Mouse (Mus musculus) liver, embryonic 11.5 days (tissue): Measurements from ENCODE around the gene Sgtb. TPM values are rescaled to one million over a fixed set of nuclear protein-coding genes. Genes with fewer than 3 reads are reported as not detected.

Experiments used
- ATAC-seq: fragments of 200-750 bp; cut with Nextera tagmentation; replicated peaks from 2 replicates; pipeline ENCODE4 v1.8.0; 2017; ENCODE audit warnings: moderate number of reproducible peaks, mild to moderate bottlenecking, moderate TSS enrichment, moderate library complexity; ENCODE audit not compliant: low FRiP score
- DNase-seq: peaks from one replicate; pipeline ENCODE4 v3.0.0-alpha.2; 2017; ENCODE audit warnings: low spot score
- H3K27ac ChIP-seq: fragments of 300-500 bp; sonication (generic); 2 replicates; pipeline ENCODE4 v1.5.1; 2014; ENCODE audit warnings: mild to moderate bottlenecking, low read depth, low read length, control low read depth
- H3K27me3 ChIP-seq: fragments of 300-500 bp; sonication (generic); replicated peaks from 2 replicates; pipeline ENCODE4 v1.6.1; 2014; ENCODE audit warnings: low read length, mixed read lengths; ENCODE audit not compliant: control insufficient read depth, insufficient read depth
- H3K36me3 ChIP-seq: fragments of 300-500 bp; sonication (generic); 2 replicates; pipeline ENCODE4 v1.6.1; 2014; ENCODE audit warnings: mild to moderate bottlenecking, low read length, moderate library complexity, mixed read lengths; ENCODE audit not compliant: control insufficient read depth, insufficient read depth
- H3K4me1 ChIP-seq: fragments of 300-500 bp; sonication (generic); replicated peaks from 2 replicates; pipeline ENCODE4 v1.6.1; 2014; ENCODE audit warnings: low read length, mixed read lengths; ENCODE audit not compliant: control insufficient read depth, insufficient read depth
- H3K4me2 ChIP-seq: fragments of 300-500 bp; sonication (generic); 2 replicates; pipeline ENCODE4 v1.6.1; 2014; ENCODE audit warnings: mild to moderate bottlenecking, control low read depth, moderate library complexity
- H3K4me3 ChIP-seq: fragments of 300-500 bp; sonication (generic); 2 replicates; pipeline ENCODE4 v1.5.1; 2014; ENCODE audit warnings: low read depth, low read length, control low read depth
- H3K9ac ChIP-seq: fragments of 300-500 bp; sonication (generic); 2 replicates; pipeline ENCODE4 v1.6.1; 2014; ENCODE audit warnings: low read depth, low read length, control low read depth
- H3K9me3 ChIP-seq: fragments of 300-500 bp; sonication (generic); 2 replicates; pipeline ENCODE4 v1.6.1; 2016; ENCODE audit warnings: low read length, inconsistent platforms, mixed read lengths; ENCODE audit not compliant: control insufficient read depth
- WGBS: fragments of 180-500 bp; shearing (Covaris S2); extraction: QIAGEN DNeasy Blood & Tissue Kit; methylation state at CpG from one replicate; pipeline ENCODE4 v1.1.7; 2014; 5-methylcytosine and 5-hydroxymethylcytosine counted together
- polyA plus RNA-seq: library from polyadenylated mRNA; unstranded; fragments of >200 nt; fragmentation: Nextera tagmentation; extraction: Ambion mirVana; gene quantifications from 2 replicates; pipeline ENCODE4 v1.2.1, GENCODE M21; 2014

Gene Sgtb
- polyA plus RNA-seq, 1 experiment from 2014 or later, result 2.1 TPM

- Histone ChIP-seq H3K36me3 (peaks cover 13% of the 10 kb centered on the region; the same call in 1 of the 2 replicates), H3K27ac (no peak overlapping the region), H3K4me1 (no peaks in the 10 kb centered on the region), H3K4me2 (no peak overlapping the region), H3K9ac (no peak overlapping the region), H3K27me3 (no peaks in the 10 kb centered on the region), H3K4me3 (no peak overlapping the region), H3K9me3 (no peaks in the 10 kb centered on the region)
- no peak for ATAC-seq
- 93% methylated on average over 5 of the region's 5 CpGs for WGBS
- DNase-seq, result no peak
Measured at GRCm38 (mm10) chr13:104154180-104154579, 44.6 kb downstream of the Sgtb start.

- no peak overlapping the region for H3K4me3 ChIP-seq
- no peak overlapping the region for H3K4me2 ChIP-seq
- no peaks in the 10 kb centered on the region for H3K9me3 ChIP-seq
- no peaks in the 10 kb centered on the region for H3K27me3 ChIP-seq
- H3K27ac ChIP-seq, result no peak overlapping the region
- H3K36me3 ChIP-seq, result peaks cover 11% of the 10 kb centered on the region
- no peak for ATAC-seq
- no peak for DNase-seq
- H3K9ac ChIP-seq, result no peak overlapping the region
- H3K4me1 ChIP-seq, result no peaks in the 10 kb centered on the region
- 91% methylated on average over 7 of the region's 7 CpGs for WGBS
Measured at GRCm38 (mm10) chr13:104155106-104155505, 45.6 kb downstream of the Sgtb start.

- WGBS, result 86% methylated on average over 1 of the region's 1 CpGs
- peaks cover 14% of the 10 kb centered on the region for H3K36me3 ChIP-seq
Measured at GRCm38 (mm10) chr13:104155686-104156085, 46.1 kb downstream of the Sgtb start.

GRCm38 (mm10) chr13:104171711-104172110 is 62.2 kb downstream of the Sgtb start:
- WGBS, result 93% methylated on average over 5 of the region's 5 CpGs
- Histone ChIP-seq H3K9ac (no peak overlapping the region), H3K4me2 (no peak overlapping the region), H3K4me1 (peaks cover 6% of the 10 kb centered on the region; the same call in 1 of the 2 replicates), H3K27ac (no peak overlapping the region), H3K4me3 (no peak overlapping the region), H3K9me3 (no peaks in the 10 kb centered on the region), H3K36me3 (0 out of 2 replicates have a peak, but pooled peaks cover 4% of the 10 kb centered on the region), H3K27me3 (no peaks in the 10 kb centered on the region)
- DNase-seq, result no peak
- no peak for ATAC-seq

More at GRCm38 (mm10) chr13:104155686-104156085, 46.1 kb downstream of the Sgtb start:
- no peak overlapping the region for H3K9ac ChIP-seq
- no peaks in the 10 kb centered on the region for H3K9me3 ChIP-seq
- H3K27ac ChIP-seq, result no peak overlapping the region
- H3K4me2 ChIP-seq, result no peak overlapping the region
- H3K4me3 ChIP-seq, result no peak overlapping the region
- no peaks in the 10 kb centered on the region for H3K4me1 ChIP-seq
- ATAC-seq (no peak), DNase-seq (no peak)
- H3K27me3 ChIP-seq, result no peaks in the 10 kb centered on the region

- H3K36me3 ChIP-seq, result 0 out of 2 replicates have a peak, but pooled peaks cover 4% of the 10 kb centered on the region
- no peaks in the 10 kb centered on the region for H3K27me3 ChIP-seq
- ATAC-seq (no peak), DNase-seq (no peak)
- H3K4me3 ChIP-seq, result no peak overlapping the region
- H3K27ac ChIP-seq, result no peak overlapping the region
- no peak overlapping the region for H3K9ac ChIP-seq
- H3K4me2 ChIP-seq, result no peak overlapping the region
- no peaks in the 10 kb centered on the region for H3K9me3 ChIP-seq
- H3K4me1 ChIP-seq, result peaks cover 8% of the 10 kb centered on the region; the same call in 1 of the 2 replicates
Measured at GRCm38 (mm10) chr13:104172498-104172897, 63.0 kb downstream of the Sgtb start.

GRCm38 (mm10) chr13:104176874-104177273 is 67.3 kb downstream of the Sgtb start:
- H3K36me3 ChIP-seq, result peaks cover 2% of the 10 kb centered on the region; the same call in 1 of the 2 replicates
- DNase-seq (no peak), ATAC-seq (no peak)
- H3K9me3 ChIP-seq, result no peaks in the 10 kb centered on the region
- peak overlapping the region; percentile 50 for H3K4me3 ChIP-seq
- 51% methylated on average over 3 of the region's 3 CpGs for whole genome bisulfite sequencing
- H3K9ac ChIP-seq, result no peak overlapping the region
- no peaks in the 10 kb centered on the region for H3K27me3 ChIP-seq
- no peak overlapping the region for H3K27ac ChIP-seq
- H3K4me1 ChIP-seq, result peaks cover 12% of the 10 kb centered on the region; the same call in 1 of the 2 replicates
- peak overlapping the region; percentile 80 for H3K4me2 ChIP-seq

GRCm38 (mm10) chr13:104177796-104178649 is 68.5 kb downstream of the Sgtb start, which contains the start of gene Trappc13:
Gene Trappc13 (minus strand): TSS chr13:104178469.
- peak within 1 kb of the TSS; percentile 80 for H3K4me2 ChIP-seq
- peak; percentile 83 for ATAC-seq
- H3K27me3 ChIP-seq, result no peaks in the 10 kb centered on the region
- H3K27ac ChIP-seq, result peak within 1 kb of the TSS; percentile 83
- peak; percentile 85 for DNase-seq
- peaks cover 9% of the 10 kb centered on the region; the same call in 1 of the 2 replicates for H3K4me1 ChIP-seq
- peaks cover 2% of the 10 kb centered on the region; the same call in 1 of the 2 replicates for H3K36me3 ChIP-seq
- H3K9ac ChIP-seq, result peak within 1 kb of the TSS; percentile 82
- peak within 1 kb of the TSS; percentile 72 for H3K4me3 ChIP-seq
- H3K9me3 ChIP-seq, result no peaks in the 10 kb centered on the region
- whole genome bisulfite sequencing, result under 1% methylated on average over 32 of the region's 32 CpGs

GRCm38 (mm10) chr13:104178650-104179121 is 69.1 kb downstream of the Sgtb start, which contains the start of gene Trim23:
Gene Trim23 (plus strand): TSS chr13:104178797.
- Histone ChIP-seq H3K27ac (peak within 1 kb of the TSS; percentile 83), H3K9ac (peak within 1 kb of the TSS; percentile 82), H3K9me3 (no peaks in the 10 kb centered on the region), H3K4me3 (peak within 1 kb of the TSS; percentile 72), H3K4me1 (peaks cover 9% of the 10 kb centered on the region; the same call in 1 of the 2 replicates), H3K27me3 (no peaks in the 10 kb centered on the region), H3K4me2 (peak within 1 kb of the TSS; percentile 80), H3K36me3 (peaks cover 2% of the 10 kb centered on the region; the same call in 1 of the 2 replicates)
- ATAC-seq (peak; percentile 97), DNase-seq (peak; percentile 89)
- WGBS, result under 1% methylated on average over 38 of the region's 38 CpGs
